ENCODE assay signal across 7 mouse cellular contexts in genomic region chr6:35540377-35540776, GRCm38 (mm10). TPM values are rescaled to one million over a fixed set of nuclear protein-coding genes. Genes with fewer than 3 reads are reported as not detected.
DNase-seq lines count a peak whose midpoint lies in the region; ATAC-seq and TF ChIP-seq lines count a peak whose summit lies in the region.

No protein-coding gene starts in this region.

- no peak for TF ChIP-seq POLR2A in brain, embryonic 14.5 days (IDR thresholded peaks at IDR 0.05; ENCODE audit: borderline replicate concordance, extremely low read depth, insufficient read depth, insufficient read length, poor library complexity, severe bottlenecking)

- no peak for TF ChIP-seq CTCF in brain, embryonic 14.5 days (IDR thresholded peaks at IDR 0.05; ENCODE audit: borderline replicate concordance, extremely low read depth, insufficient read depth, insufficient read length)

- ATAC-seq in inflammation-experienced regulatory T-cells, adult 6 months: no peak

- DNase-seq in cerebellum, adult 9-11 months: peak; percentile 22
- DNase-seq in cerebellum, adult 8-10 months: no peak
- DNase-seq in kidney, adult 9 months: peak; percentile 12
- DNase-seq in kidney, postnatal 25 days: no peak
- DNase-seq in ES-CJ7 (ENCODE audit: low read depth, low spot score): peak; percentile 10
- peak; percentile 1 for DNase-seq in brain, embryonic 14.5 days (ENCODE audit: low read depth)

RNA-seq across cellular contexts. Expression of gene Mtpn, which starts 0.7 kb away (rescaled TPM):
- 75.0 and 101 TPM in 2 replicates for polyA plus RNA-seq in brain, embryonic 14.5 days (2012; rRNA removed)
- polyA plus RNA-seq in inflammation-experienced regulatory T-cells, adult 6 months (2017; shearing (Covaris generic)): 100 to 1,000 TPM in 1 of 3 experiments, 10 to 100 TPM in 2; 62.1 to 160 (median 84.8) TPM

Comparison
In these comparisons a context has a peak if more than half of its experiments do, and no peak if none do; other contexts are left out.
1. DNase-seq: peak in cerebellum, adult 9-11 months (single experiment), kidney, adult 9 months (single experiment), ES-CJ7 (single experiment) and brain, embryonic 14.5 days (single experiment); none in cerebellum, adult 8-10 months (single experiment) and kidney, postnatal 25 days (0 of 2).